Mouse (Mus musculus) kidney, adult 11 months (tissue): Measurements from ENCODE around the gene Ehbp1l1.

Experiments
- DNase-seq: peaks from one replicate; pipeline ENCODE4 v3.0.0; 2022

Gene Ehbp1l1

DNA sequence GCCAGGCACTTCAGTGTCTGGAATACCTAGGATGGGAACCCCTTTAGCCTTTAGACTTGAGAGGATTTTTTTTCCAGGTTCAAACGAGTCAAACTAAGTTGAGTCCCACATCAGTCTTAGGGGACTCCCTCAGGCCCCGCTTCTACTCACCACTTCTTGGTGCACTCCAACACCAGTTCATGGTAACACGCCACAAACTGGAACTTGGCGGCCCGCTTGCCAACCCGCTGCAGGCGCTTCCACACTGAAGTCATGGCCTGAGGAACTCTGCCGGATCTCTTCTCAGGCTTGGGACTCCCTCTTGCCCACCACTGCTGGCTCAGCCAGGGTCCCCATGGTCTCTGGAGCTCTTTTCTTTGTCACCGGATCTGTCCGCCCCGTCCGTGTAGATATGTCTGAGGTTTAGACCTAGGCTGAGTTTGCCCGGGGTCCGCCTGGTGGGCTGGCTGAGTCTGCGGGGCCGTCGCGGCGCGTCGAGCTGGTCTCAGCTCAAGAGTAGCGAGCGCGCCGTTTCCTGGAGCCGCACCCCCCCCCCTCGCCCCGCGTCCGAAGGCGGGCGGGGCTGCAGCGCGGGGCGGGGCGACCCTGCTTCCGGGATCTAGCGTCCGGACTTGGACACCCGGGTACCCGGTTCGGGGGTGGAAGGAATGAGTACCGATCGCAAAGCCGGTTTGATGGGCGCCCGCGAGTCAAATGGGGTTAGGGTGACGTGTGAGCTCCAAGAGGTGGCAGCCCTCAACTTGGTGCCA is at the start of gene Ehbp1l1:
Gene Ehbp1l1 (minus strand): TSS at position 551 of the 749 bp plus-strand sequence.
- peak; percentile 48 for DNase-seq

DNA sequence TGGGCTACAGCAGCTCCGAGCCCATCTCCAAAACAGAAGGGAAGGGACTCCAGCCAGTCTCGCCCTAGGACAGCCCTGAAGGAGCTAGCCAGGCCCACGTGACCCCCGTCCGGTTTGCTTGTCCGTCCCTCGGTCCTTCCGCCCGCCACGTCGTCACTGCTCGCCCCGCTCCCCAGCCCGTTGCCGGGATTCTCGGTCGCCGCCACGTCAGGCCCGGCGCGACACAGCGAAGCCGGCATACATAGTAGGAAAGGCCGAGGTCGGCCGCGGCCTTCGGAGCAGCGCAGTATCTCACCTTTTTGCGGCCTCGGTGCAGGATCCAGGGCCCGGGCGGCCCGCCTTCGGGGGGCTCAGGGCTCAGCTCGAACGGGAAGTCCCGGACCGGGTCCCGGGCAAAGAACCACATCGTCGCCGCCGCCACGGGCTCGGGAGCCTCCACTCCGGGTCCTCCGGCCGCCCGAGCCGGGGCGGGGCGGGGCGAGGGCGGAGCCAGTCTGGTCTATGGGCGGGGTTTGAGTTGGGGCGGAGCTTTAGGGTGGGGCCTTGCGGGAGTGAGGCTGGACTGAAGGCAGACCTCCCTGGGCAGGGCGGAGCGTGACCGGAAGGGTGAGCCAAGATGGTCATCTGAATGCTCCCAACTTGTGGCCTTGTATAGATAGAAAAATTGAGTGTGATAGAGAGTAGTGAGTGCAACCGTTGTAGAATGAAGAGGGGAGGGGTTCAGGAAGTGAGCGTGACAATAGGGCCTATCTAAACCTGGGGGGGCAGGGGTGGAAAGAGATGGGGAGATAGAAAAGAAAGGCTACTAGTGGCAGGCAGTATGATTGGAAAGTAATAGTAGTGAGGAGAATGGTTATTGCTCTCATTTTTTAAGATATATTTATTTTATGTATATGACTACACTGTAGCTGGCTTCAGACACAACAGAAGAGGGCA is 45.1 kb upstream of the Ehbp1l1 start, which contains the start of gene Scyl1:
Gene Scyl1 (minus strand): TSS at position 495 of the 936 bp plus-strand sequence.
- DNase-seq = peak; percentile 96

DNA sequence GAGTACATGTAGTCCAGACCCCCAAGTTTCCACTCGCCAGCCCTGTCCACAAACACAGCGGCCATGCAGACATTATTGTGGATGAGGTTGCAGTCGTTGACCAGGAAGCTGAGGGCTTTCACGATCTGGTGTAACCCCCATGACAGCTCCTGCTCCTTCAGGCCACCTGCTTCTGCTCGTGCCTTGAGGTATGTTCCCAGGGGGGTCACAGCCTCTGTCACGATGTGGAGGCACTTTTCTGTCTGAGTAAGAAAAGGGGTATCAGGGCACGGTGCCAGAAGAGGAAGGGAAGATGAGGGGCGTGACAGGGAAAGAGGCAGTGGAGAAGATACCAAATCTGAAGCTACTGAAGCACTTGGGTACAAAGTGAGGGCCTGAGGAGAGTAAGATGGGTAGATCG is 44.2 kb upstream of the Ehbp1l1 start:
- DNase-seq = no peak

GRCm38 (mm10) chr19:5767271-5767670 is 41.2 kb upstream of the Ehbp1l1 start:
- peak; percentile 37 for DNase-seq

- DNase-seq = no peak
Observed at GRCm38 (mm10) chr19:5763163-5763562, 37.0 kb upstream of the Ehbp1l1 start.

- no peak for DNase-seq
Observed at GRCm38 (mm10) chr19:5758878-5759403, 32.8 kb upstream of the Ehbp1l1 start.

DNA sequence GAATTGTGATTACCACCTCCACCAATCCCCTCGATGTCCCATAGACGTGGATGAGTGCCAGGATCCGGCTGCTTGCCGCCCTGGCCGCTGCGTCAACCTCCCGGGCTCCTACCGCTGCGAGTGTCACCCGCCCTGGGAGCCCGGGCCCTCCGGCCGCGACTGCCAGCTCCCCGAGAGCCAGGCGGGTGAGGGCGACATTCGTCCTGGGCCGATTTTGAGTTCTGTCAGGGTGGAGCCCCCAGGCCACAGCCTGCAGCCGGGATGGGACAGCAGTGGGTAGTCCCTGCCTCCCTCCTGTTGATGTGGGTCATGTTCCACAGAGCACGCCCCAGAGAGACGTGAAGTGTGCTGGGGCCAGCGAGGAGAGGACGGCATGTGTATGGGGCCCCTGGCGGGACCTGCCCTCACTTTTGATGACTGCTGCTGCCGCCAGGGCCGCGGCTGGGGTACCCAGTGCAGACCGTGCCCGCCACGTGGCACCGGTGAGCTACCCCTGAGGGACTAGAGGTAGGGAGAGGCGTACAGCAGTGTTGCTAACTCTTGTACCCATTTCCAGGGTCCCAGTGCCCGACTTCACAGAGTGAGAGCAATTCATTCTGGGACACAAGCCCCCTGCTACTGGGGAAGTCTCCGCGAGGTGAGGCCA is 31.0 kb upstream of the Ehbp1l1 start:
- DNase-seq = no peak

GRCm38 (mm10) chr19:5756321-5756985 is 30.3 kb upstream of the Ehbp1l1 start:
- no peak for DNase-seq

DNA sequence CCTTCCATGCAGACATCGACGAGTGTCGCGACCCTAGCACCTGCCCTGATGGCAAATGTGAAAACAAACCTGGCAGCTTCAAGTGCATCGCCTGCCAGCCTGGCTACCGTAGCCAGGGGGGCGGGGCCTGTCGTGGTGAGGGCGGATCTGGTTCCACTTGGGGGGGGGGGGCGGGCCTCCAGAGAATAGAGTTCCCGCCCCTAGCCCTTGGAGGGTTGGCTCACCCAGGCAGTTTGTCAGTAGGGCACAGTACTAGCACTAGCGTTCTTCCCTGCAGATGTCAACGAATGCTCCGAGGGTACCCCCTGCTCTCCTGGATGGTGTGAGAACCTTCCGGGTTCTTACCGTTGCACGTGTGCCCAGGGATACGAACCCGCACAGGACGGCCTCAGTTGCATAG is 25.6 kb upstream of the Ehbp1l1 start:
- DNase-seq = peak; percentile 36

GRCm38 (mm10) chr19:5750951-5751350 is 24.8 kb upstream of the Ehbp1l1 start:
- no peak for DNase-seq

DNA sequence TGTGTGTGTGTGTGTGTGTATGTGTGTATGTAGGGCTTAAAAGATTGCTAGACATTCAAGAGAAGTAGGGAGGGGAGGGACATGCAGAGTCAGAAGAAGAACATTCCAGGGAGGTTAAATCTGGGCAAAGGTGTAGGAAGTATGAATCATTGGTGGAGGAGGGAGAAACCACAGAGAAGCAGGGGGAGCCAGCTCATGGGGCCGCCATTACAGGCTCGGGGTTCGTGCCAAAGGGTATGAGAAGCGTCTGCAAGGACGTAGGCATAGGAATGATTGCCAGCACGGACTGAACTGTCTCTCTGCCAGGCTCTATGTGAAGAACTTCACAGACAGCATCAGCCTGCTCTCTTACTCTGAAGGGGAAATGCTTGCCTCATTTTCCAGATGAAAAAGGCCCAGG is 23.4 kb upstream of the Ehbp1l1 start:
- DNase-seq = no peak

- DNase-seq = no peak
Observed at GRCm38 (mm10) chr19:5746907-5747363, 20.8 kb upstream of the Ehbp1l1 start.

DNA sequence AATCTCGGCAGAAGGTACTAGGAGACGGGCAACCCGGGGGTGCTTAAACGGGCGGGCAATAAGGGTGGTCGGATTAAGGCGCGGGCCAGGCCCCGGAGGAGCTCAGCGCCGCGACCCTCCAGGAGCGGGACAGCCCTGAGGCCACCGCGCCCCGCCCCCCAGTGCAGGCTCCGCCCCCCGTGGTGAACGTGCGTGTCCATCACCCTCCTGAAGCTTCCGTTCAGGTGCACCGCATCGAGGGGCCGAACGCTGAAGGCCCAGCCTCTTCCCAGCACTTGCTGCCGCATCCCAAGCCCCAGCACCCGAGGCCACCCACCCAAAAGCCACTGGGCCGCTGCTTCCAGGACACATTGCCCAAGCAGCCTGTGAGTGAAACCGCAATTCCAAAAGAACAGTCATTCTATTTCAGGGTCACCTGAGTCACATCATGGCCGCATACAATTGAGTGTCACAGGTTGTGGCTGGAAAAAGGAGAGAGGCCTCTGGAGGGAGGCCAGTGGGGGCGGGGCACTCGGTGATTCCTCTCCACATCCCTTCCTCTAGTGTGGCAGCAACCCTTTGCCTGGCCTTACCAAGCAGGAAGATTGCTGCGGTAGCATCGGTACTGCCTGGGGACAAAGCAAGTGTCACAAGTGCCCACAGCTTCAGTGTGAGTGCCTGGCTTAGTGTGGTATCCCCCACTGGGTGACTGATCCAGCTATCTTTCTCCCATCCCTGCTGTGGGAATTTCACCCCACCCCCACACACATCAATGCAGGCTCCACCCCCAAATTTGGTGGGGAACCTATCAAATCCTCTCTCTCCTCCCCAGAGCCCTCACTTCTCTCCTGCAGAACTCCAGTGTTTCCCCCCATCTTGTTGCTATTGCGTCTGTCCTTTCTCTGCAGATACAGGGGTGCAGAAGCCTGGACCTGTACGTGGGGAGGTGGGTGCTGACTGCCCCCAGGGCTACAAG is 19.9 kb upstream of the Ehbp1l1 start:
- no peak for DNase-seq

- DNase-seq = peak; percentile 45
Observed at GRCm38 (mm10) chr19:5743576-5743975, 17.5 kb upstream of the Ehbp1l1 start.

GRCm38 (mm10) chr19:5742241-5742641 is 16.1 kb upstream of the Ehbp1l1 start:
- DNase-seq = no peak

DNA sequence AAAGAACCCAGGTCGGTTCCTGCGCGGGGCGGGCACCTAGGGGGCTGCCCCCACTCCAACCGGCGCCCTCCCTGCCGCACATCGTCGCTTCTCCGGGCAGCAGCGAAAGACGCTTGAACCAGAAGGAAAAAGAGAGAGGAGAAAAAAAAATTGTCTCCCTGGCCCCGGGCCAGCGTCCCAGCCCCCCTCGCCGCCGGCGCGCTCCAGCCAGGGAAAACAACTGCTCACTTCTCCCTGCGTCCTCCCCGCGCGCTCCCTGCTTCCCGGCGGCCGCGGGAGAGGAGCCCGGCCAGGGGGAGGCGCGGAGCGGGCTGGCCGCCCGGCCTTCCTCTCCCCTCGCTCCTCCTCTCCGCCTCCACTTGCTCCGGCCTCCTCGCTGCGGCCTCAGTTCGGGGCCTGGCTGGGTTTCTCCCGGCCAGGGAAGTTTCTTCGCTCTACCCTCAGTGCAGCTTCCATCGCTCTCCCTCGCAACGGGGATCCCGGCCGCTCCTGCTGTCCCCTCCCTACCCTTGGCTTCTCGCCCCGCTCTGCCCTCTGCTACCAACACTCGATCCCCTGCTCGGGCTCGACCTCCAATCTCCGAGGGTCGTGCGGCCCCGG is 15.6 kb upstream of the Ehbp1l1 start:
- DNase-seq = peak; percentile 68

GRCm38 (mm10) chr19:5740320-5741317 is 14.5 kb upstream of the Ehbp1l1 start, which contains the start of gene Ltbp3:
Ltbp3 (plus strand) TSS chr19:5740904.
- DNase-seq = peak; percentile 43

DNA sequence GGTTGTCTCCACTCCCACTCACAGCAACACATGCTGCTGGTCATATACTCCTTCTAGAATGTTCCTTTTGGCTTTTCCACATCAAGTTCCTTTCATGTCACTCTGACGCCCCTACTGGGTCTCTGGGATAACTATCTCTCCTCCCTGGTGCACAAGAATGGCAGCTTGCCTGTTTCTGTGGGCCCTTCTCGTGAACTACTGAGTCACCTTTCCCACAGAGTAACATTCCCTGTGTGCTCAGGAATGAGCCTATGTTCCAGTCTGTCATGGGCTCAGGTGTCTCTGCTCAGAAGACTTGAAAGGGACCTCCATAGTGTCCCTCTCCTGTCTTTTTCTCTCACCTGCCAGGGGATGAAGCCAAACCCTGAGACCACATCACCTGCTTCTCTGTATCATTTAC is 13.3 kb upstream of the Ehbp1l1 start:
- DNase-seq = no peak

DNA sequence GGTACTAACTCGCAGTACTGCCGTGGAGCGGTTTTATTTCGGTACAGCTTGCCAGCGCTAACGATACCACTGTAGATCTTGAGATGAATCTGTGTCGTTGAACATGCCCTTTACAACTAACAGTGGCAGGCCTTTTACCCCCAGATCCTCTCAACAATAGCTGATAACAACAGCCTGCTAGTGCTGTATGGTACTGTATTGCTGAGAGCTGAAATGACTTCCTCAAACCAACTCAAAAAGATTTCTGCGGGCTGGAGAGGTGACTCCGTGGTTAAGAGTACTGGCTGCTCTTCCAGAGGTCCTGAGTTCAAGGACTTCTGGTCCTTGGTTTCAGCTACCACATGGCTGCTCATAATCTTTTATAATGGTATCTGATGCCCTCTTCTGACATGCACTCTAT is 8.2 kb upstream of the Ehbp1l1 start:
- DNase-seq = no peak
